Mouse (Mus musculus): ENCODE results near the gene Ewsr1. TPM values are rescaled to one million over a fixed set of nuclear protein-coding genes. Genes with fewer than 3 reads are reported as not detected.

Gene Ewsr1
- polyA plus RNA-seq, 1 experiment from 2014 or later: 909 TPM

- Histone ChIP-seq H3K27ac (no peak overlapping the region), H3K9me3 (no peaks in the 10 kb centered on the region), H3K4me2 (no peak overlapping the region), H3K36me3 (peaks cover 98% of the 10 kb centered on the region), H3K27me3 (no peaks in the 10 kb centered on the region), H3K9ac (no peak overlapping the region), H3K4me3 (no peak overlapping the region), H3K4me1 (no peaks in the 10 kb centered on the region)
- no peak for ATAC-seq (ENCODE audit: insufficient number of reproducible peaks, insufficient read depth, low FRiP score, low TSS enrichment, low read depth)
- 91% methylated on average over 8 of the region's 8 CpGs for WGBS
Observed at GRCm38 (mm10) chr11:5037146-5037854, 61.8 kb downstream of the Ewsr1 start.

- H3K9ac ChIP-seq: no peak overlapping the region
- no peak overlapping the region for H3K4me2 ChIP-seq
- no peak overlapping the region for H3K4me3 ChIP-seq
- no peaks in the 10 kb centered on the region for H3K4me1 ChIP-seq
- WGBS: 80% methylated on average over 4 of the region's 4 CpGs
- H3K9me3 ChIP-seq: no peaks in the 10 kb centered on the region
- peaks cover 96% of the 10 kb centered on the region for H3K36me3 ChIP-seq
- no peaks in the 10 kb centered on the region for H3K27me3 ChIP-seq
- H3K27ac ChIP-seq: no peak overlapping the region
- no peak for ATAC-seq (ENCODE audit: insufficient number of reproducible peaks, insufficient read depth, low FRiP score, low TSS enrichment, low read depth)
Observed at GRCm38 (mm10) chr11:5035421-5035820, 63.6 kb downstream of the Ewsr1 start.

DNA sequence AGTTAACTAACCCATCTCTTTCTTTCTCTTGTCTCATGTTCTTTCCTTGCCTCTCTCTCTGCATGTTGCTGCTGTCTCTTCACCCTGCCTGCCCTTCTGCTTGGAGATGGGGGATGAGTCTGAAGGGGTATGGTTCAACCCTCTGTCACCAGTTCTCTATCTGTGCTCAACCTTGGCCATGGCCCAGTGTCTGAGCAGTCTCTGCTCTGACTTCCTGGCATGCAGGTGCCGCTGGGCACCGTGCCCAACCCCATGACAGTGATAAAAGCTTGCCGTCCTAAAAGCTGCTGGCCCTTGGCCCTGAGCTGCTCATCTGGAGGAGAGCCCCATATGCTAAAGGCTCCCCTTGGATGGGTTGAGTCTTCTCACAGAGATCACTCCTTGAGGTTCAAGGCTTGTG, 65.9 kb downstream of the Ewsr1 start:
- Histone ChIP-seq H3K27ac (no peak overlapping the region), H3K4me2 (no peak overlapping the region), H3K9me3 (no peaks in the 10 kb centered on the region), H3K4me3 (no peak overlapping the region), H3K27me3 (no peaks in the 10 kb centered on the region), H3K9ac (no peak overlapping the region), H3K4me1 (no peaks in the 10 kb centered on the region), H3K36me3 (peaks cover 91% of the 10 kb centered on the region)
- ATAC-seq (ENCODE audit: insufficient number of reproducible peaks, insufficient read depth, low FRiP score, low TSS enrichment, low read depth): no peak
- 89% methylated on average over 3 of the region's 3 CpGs for WGBS

DNA sequence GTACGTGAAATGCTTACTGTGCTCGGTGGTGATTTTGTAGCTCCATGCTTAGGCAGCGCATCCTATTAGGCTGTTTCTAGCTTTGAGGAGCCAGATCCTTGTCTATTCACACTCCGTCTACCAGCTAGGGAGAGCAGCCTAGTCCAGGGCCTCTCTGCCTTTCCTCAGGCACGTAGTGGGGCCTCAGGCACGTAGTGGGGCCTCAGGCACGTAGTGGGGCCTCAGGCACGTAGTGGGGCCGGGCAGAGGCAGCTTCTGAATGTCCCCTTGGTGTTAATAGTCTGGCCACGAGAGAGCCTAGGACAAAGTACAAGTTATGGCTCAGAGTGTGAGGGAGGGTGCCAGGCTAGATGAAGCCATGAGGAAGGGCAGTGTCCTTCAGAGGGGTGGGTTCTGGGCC, 66.4 kb downstream of the Ewsr1 start:
- H3K27me3 ChIP-seq: no peaks in the 10 kb centered on the region
- no peaks in the 10 kb centered on the region for H3K4me1 ChIP-seq
- H3K4me3 ChIP-seq: no peak overlapping the region
- no peak overlapping the region for H3K27ac ChIP-seq
- 92% methylated on average over 10 of the region's 10 CpGs for WGBS
- H3K9me3 ChIP-seq: no peaks in the 10 kb centered on the region
- no peak overlapping the region for H3K9ac ChIP-seq
- ATAC-seq (ENCODE audit: insufficient number of reproducible peaks, insufficient read depth, low FRiP score, low TSS enrichment, low read depth): no peak
- no peak overlapping the region for H3K4me2 ChIP-seq
- H3K36me3 ChIP-seq: peaks cover 91% of the 10 kb centered on the region

DNA sequence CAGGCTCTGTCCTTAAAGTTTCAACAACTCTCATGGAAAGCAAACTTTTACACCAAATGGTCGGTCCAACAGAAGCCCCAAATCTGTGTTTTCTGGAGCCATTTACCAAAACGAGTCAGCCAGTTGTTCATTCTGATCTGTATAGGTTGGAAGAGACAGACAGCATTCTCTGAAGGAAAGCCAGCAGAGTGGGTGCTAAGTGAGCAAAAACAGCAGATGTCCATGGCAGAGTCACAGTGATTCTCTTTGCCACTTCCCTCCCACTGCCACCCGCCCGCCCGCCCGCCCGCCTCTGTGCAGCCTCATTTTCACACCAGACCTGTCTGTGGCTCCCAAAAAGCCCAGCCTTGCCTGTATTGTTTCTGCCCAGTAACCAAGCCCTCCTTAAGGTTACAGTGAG, 70.8 kb downstream of the Ewsr1 start:
- no peaks in the 10 kb centered on the region for H3K9me3 ChIP-seq
- H3K27ac ChIP-seq: no peak overlapping the region
- 96% methylated on average over 7 of the region's 7 CpGs for WGBS
- no peak overlapping the region for H3K4me2 ChIP-seq
- H3K4me3 ChIP-seq: no peak overlapping the region
- no peaks in the 10 kb centered on the region for H3K27me3 ChIP-seq
- H3K36me3 ChIP-seq: peaks cover 89% of the 10 kb centered on the region
- H3K4me1 ChIP-seq: no peaks in the 10 kb centered on the region
- no peak for ATAC-seq (ENCODE audit: insufficient number of reproducible peaks, insufficient read depth, low FRiP score, low TSS enrichment, low read depth)
- no peak overlapping the region for H3K9ac ChIP-seq

GRCm38 (mm10) chr11:5025108-5025507, 74.0 kb downstream of the Ewsr1 start:
- peaks cover 77% of the 10 kb centered on the region for H3K36me3 ChIP-seq
- H3K27ac ChIP-seq: no peak overlapping the region

More at GRCm38 (mm10) chr11:5025108-5025507, 74.0 kb downstream of the Ewsr1 start:
- Histone ChIP-seq H3K4me2 (no peak overlapping the region), H3K4me1 (no peaks in the 10 kb centered on the region), H3K27me3 (no peaks in the 10 kb centered on the region), H3K9me3 (no peaks in the 10 kb centered on the region), H3K9ac (no peak overlapping the region), H3K4me3 (no peak overlapping the region)
- no peak for ATAC-seq (ENCODE audit: insufficient number of reproducible peaks, insufficient read depth, low FRiP score, low TSS enrichment, low read depth)
- 97% methylated on average over 1 of the region's 1 CpGs for WGBS

Small RNA genes within 50 kb of the gene (microRNA-seq; reads per million reads assigned to microRNA genes)
- gene Gm47296: not detected

Other genes with a start within 250 kb of the Ewsr1 start
- 55.7 and 61.4 TPM in 2 replicates for gene Nf2, start 249.7 kb downstream of the Ewsr1 start, polyA plus RNA-seq (2015; fragmentation: Nextera tagmentation; extraction: Ambion mirVana)
- gene Nipsnap1, start 225.3 kb downstream of the Ewsr1 start, polyA plus RNA-seq (2015; fragmentation: Nextera tagmentation; extraction: Ambion mirVana): 61.6 and 65.8 TPM in 2 replicates
- gene Thoc5, start 203.9 kb downstream of the Ewsr1 start, polyA plus RNA-seq (2015; fragmentation: Nextera tagmentation; extraction: Ambion mirVana): 37.6 and 39.7 TPM in 2 replicates
- gene Nefh, start 151.2 kb downstream of the Ewsr1 start, polyA plus RNA-seq (2015; fragmentation: Nextera tagmentation; extraction: Ambion mirVana): 0.14 and 0.23 TPM in 2 replicates
- 47.2 and 49.1 TPM in 2 replicates for gene Ap1b1, start 112.4 kb downstream of the Ewsr1 start, polyA plus RNA-seq (2015; fragmentation: Nextera tagmentation; extraction: Ambion mirVana)
- gene Rasl10a, start 41.1 kb downstream of the Ewsr1 start, polyA plus RNA-seq (2015; fragmentation: Nextera tagmentation; extraction: Ambion mirVana): 0.29 and 0.49 TPM in 2 replicates
- 25.8 and 30.0 TPM in 2 replicates for gene Gas2l1, start 33.9 kb downstream of the Ewsr1 start, polyA plus RNA-seq (2015; fragmentation: Nextera tagmentation; extraction: Ambion mirVana)
- gene Rhbdd3, start 340 bp downstream of the Ewsr1 start, polyA plus RNA-seq (2015; fragmentation: Nextera tagmentation; extraction: Ambion mirVana): 22.3 and 27.9 TPM in 2 replicates
- 50.4 and 50.8 TPM in 2 replicates for gene Emid1, start 53.0 kb upstream of the Ewsr1 start, polyA plus RNA-seq (2015; fragmentation: Nextera tagmentation; extraction: Ambion mirVana)
- gene Kremen1, start 162.3 kb upstream of the Ewsr1 start, polyA plus RNA-seq (2015; fragmentation: Nextera tagmentation; extraction: Ambion mirVana): 23.8 and 25.1 TPM in 2 replicates

Data from embryonic facial prominence, embryonic 13.5 days (tissue).